Mouse (Mus musculus): ENCODE measurements at regions not wholly inside any gene's neighbourhood (a gene's known extent, or its start where the extent isn't known, plus 50 kb on each side); places are given as distances from the start of the nearest gene placed in this dataset.

DNA sequence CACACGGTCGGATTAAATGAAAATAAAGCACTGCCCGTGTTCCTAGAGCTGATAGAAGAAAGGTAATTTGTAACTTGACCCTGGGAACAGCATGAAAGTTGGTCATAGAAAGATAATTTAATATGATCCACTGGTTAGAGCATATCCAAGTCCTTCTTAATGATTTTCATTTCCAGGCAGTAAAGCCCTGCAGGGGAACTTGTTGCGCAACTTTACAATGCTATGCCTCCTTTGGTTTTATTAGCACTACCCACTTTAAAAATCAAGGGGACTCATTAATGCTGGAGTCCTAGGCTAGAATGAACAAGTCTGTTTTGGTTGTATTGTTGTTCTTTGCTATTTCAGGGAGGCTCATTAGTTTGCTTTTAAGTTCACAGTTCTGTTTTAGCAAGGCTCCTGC lies 66.9 kb upstream of the Cerkl start:
- TF ChIP-seq CTCF (conservative IDR thresholded peaks at IDR 0.05; ENCODE audit: insufficient read depth, insufficient read length, low read depth, low read length) (no peak), POLR2A (IDR thresholded peaks at IDR 0.05; ENCODE audit: low read depth, low read length) (no peak)
